Mouse (Mus musculus) left cerebral cortex, adult 2 months (tissue): ENCODE measurements around the gene Uck2. TPM values are rescaled to one million over a fixed set of nuclear protein-coding genes. Genes with fewer than 3 reads are reported as not detected.
A peak's percentile ranks its signal among the peaks of the same experiment; 100 is the strongest.

ENCODE experiments used
- DNase-seq, 2 experiments: peaks; one replicate each; pipeline ENCODE4 v3.0.0; 2021 to 2022; ENCODE audit warnings: low spot score in 2 of 2, mixed read lengths in 1 of 2; ENCODE audit errors: extremely low spot score in 1 of 2
- H3K27ac ChIP-seq: fragments of 200-600 bp; 2 replicates; pipeline ENCODE4 v1.8.1; 2022
- H3K4me3 ChIP-seq: fragments of 200-600 bp; 2 replicates; pipeline ENCODE4 v1.8.1; 2022
- CTCF ChIP-seq: fragments of 200-600 bp; IDR thresholded peaks from 2 replicates; pipeline ENCODE4 v1.8.1; 2022; ENCODE audit warnings: antibody characterized with exemption, mild to moderate bottlenecking, moderate library complexity
- intact Hi-C: fragments of 180-260 bp; cut with DNase I; formaldehyde crosslinking; loops from one replicate; pipeline ENCODE4 v1.15.1; 2025
- total RNA-seq, 2 experiments: library from RNA; stranded (reverse); gene quantifications; 2 replicates each; pipeline ENCODE4 v1.2.3; 2021

The Uck2 gene
- total RNA-seq, 2 experiments from 2014 or later: 30.9 to 42.1 TPM

- peak overlapping the region; percentile 50; the same call in 1 of the 2 replicates for H3K27ac ChIP-seq
- DNase-seq: no peak
- no peak for TF ChIP-seq CTCF
- intact Hi-C loops: no loop called here
- peak overlapping the region; percentile 13; the same call in 1 of the 2 replicates for H3K4me3 ChIP-seq
Observed at GRCm38 (mm10) chr1:167270342-167271111, 14.6 kb downstream of the Uck2 start.

- Histone ChIP-seq H3K4me3 (no peak overlapping the region), H3K27ac (peak overlapping the region; percentile 69)
- peak; percentile 39 to 62 for DNase-seq
- no peak; the same call in 1 of the 2 replicates for TF ChIP-seq CTCF
- intact Hi-C loops: no loop called here
Observed at GRCm38 (mm10) chr1:167269856-167270270, 15.3 kb downstream of the Uck2 start.

- DNase-seq: no peak
- Histone ChIP-seq H3K4me3 (no peak overlapping the region), H3K27ac (peak overlapping the region; percentile 69)
- TF ChIP-seq CTCF: no peak
- intact Hi-C loops: no loop called here
Observed at GRCm38 (mm10) chr1:167269350-167269811, 15.7 kb downstream of the Uck2 start.

GRCm38 (mm10) chr1:167268360-167269063 lies 16.6 kb downstream of the Uck2 start:
- intact Hi-C loops: no loop called here
- no peak for TF ChIP-seq CTCF
- Histone ChIP-seq H3K4me3 (no peak overlapping the region), H3K27ac (no peak overlapping the region)
- no peak for DNase-seq

GRCm38 (mm10) chr1:167266720-167267119 lies 18.4 kb downstream of the Uck2 start:
- intact Hi-C loops: no loop called here
- DNase-seq: no peak
- no peak for TF ChIP-seq CTCF
- H3K4me3 ChIP-seq: no peak overlapping the region
- no peak overlapping the region for H3K27ac ChIP-seq

GRCm38 (mm10) chr1:167265366-167265765 lies 19.8 kb downstream of the Uck2 start:
- intact Hi-C loops: no loop called here
- TF ChIP-seq CTCF: no peak
- H3K27ac ChIP-seq: no peak overlapping the region
- DNase-seq: no peak
- H3K4me3 ChIP-seq: no peak overlapping the region

- no peak for DNase-seq
- H3K4me3 ChIP-seq: no peak overlapping the region
- no peak for TF ChIP-seq CTCF
- H3K27ac ChIP-seq: peak overlapping the region; percentile 29; the same call in 1 of the 2 replicates
- intact Hi-C loops: no loop called here
Observed at GRCm38 (mm10) chr1:167262489-167263041, 22.6 kb downstream of the Uck2 start.

- intact Hi-C loops: no loop called here
- DNase-seq: no peak
- H3K4me3 ChIP-seq: no peak overlapping the region
- TF ChIP-seq CTCF: no peak
- H3K27ac ChIP-seq: peak overlapping the region; percentile 88
Observed at GRCm38 (mm10) chr1:167261750-167262149, 23.4 kb downstream of the Uck2 start.

GRCm38 (mm10) chr1:167259702-167260101 lies 25.4 kb downstream of the Uck2 start:
- no peak overlapping the region for H3K4me3 ChIP-seq
- no peak; the same call in 1 of the 2 replicates for TF ChIP-seq CTCF
- peak; percentile 60 to 62 for DNase-seq
- peak overlapping the region; percentile 88 for H3K27ac ChIP-seq
- intact Hi-C loops: loop anchor here (1.0 to 2.0 kb wide), 2 partner anchors 19 to 25 kb away; partner anchors contain the start of gene Uck2

GRCm38 (mm10) chr1:167256724-167257302 lies 28.3 kb downstream of the Uck2 start:
- intact Hi-C loops: no loop called here
- H3K27ac ChIP-seq: no peak overlapping the region
- TF ChIP-seq CTCF: no peak
- no peak overlapping the region for H3K4me3 ChIP-seq
- no peak for DNase-seq

- TF ChIP-seq CTCF: no peak
- Histone ChIP-seq H3K4me3 (no peak overlapping the region), H3K27ac (no peak overlapping the region)
- no peak for DNase-seq
- intact Hi-C loops: no loop called here
Observed at GRCm38 (mm10) chr1:167253579-167253978, 31.5 kb downstream of the Uck2 start.

- DNase-seq: no peak
- intact Hi-C loops: no loop called here
- no peak overlapping the region for H3K4me3 ChIP-seq
- no peak overlapping the region for H3K27ac ChIP-seq
- no peak for TF ChIP-seq CTCF
Observed at GRCm38 (mm10) chr1:167249881-167250280, 35.2 kb downstream of the Uck2 start.
